Mouse (Mus musculus) kidney, adult 8-10 months (tissue): Measurements from ENCODE around the gene 9530003J23Rik.
"Not testable (repeated sequence)": the region's sequence is repeated elsewhere in the genome, so short reads cannot be mapped to it uniquely, and the experiment has no call there.

Source experiments
- DNase-seq, 2 experiments: peaks; one replicate each; pipeline ENCODE4 v3.0.0; 2022

The 9530003J23Rik gene

GRCm38 (mm10) chr10:117224102-117224990 is 14.2 kb downstream of the 9530003J23Rik start, which contains the start of gene Yeats4:
Gene Yeats4 (minus strand): TSS chr10:117224507.
- peak; percentile 94 for DNase-seq

GRCm38 (mm10) chr10:117223758-117224101 is 14.8 kb downstream of the 9530003J23Rik start:
- DNase-seq, result no peak

- DNase-seq, result no peak
These were observed 15.7 kb downstream of the 9530003J23Rik start for GRCm38 (mm10) chr10:117222821-117223220.

GRCm38 (mm10) chr10:117218351-117218750 is 20.2 kb downstream of the 9530003J23Rik start:
- no peak for DNase-seq

GRCm38 (mm10) chr10:117217246-117217840 is 21.2 kb downstream of the 9530003J23Rik start:
- DNase-seq, result no peak

GRCm38 (mm10) chr10:117216793-117217192 is 21.7 kb downstream of the 9530003J23Rik start:
- DNase-seq, result peak in 1 of 2 experiments; percentile 35

GRCm38 (mm10) chr10:117216132-117216495 is 22.4 kb downstream of the 9530003J23Rik start:
- DNase-seq, result no peak

- DNase-seq, result no peak
These were observed 22.9 kb downstream of the 9530003J23Rik start for GRCm38 (mm10) chr10:117215409-117216131.

GRCm38 (mm10) chr10:117211023-117211422 is 27.5 kb downstream of the 9530003J23Rik start:
- DNase-seq, result no peak

- DNase-seq, result peak; percentile 22 to 52
These were observed 29.0 kb downstream of the 9530003J23Rik start for GRCm38 (mm10) chr10:117209469-117209938.

- not testable (repeated sequence) for DNase-seq
These were observed 29.7 kb downstream of the 9530003J23Rik start for GRCm38 (mm10) chr10:117208787-117209186.

- DNase-seq, result no peak
These were observed 30.3 kb downstream of the 9530003J23Rik start for GRCm38 (mm10) chr10:117208221-117208620.

GRCm38 (mm10) chr10:117206070-117206469 is 32.4 kb downstream of the 9530003J23Rik start:
- no peak for DNase-seq

GRCm38 (mm10) chr10:117203558-117203981 is 34.9 kb downstream of the 9530003J23Rik start:
- DNase-seq, result no peak

- DNase-seq, result no peak
These were observed 35.4 kb downstream of the 9530003J23Rik start for GRCm38 (mm10) chr10:117202981-117203557.

- DNase-seq, result no peak
These were observed 38.8 kb downstream of the 9530003J23Rik start for GRCm38 (mm10) chr10:117199701-117200100.

- no peak for DNase-seq
These were observed 41.8 kb downstream of the 9530003J23Rik start for GRCm38 (mm10) chr10:117196696-117197095.

- DNase-seq, result no peak
These were observed 42.8 kb downstream of the 9530003J23Rik start for GRCm38 (mm10) chr10:117195748-117196147.

GRCm38 (mm10) chr10:117195005-117195404 is 43.5 kb downstream of the 9530003J23Rik start:
- DNase-seq, result no peak

- DNase-seq, result no peak
These were observed 45.1 kb downstream of the 9530003J23Rik start for GRCm38 (mm10) chr10:117193364-117193763.

- DNase-seq, result no peak
These were observed 53.0 kb downstream of the 9530003J23Rik start for GRCm38 (mm10) chr10:117185399-117186089.
